Mouse (Mus musculus): Measurements from ENCODE around the gene Mxd1.

Mxd1 gene

DNA sequence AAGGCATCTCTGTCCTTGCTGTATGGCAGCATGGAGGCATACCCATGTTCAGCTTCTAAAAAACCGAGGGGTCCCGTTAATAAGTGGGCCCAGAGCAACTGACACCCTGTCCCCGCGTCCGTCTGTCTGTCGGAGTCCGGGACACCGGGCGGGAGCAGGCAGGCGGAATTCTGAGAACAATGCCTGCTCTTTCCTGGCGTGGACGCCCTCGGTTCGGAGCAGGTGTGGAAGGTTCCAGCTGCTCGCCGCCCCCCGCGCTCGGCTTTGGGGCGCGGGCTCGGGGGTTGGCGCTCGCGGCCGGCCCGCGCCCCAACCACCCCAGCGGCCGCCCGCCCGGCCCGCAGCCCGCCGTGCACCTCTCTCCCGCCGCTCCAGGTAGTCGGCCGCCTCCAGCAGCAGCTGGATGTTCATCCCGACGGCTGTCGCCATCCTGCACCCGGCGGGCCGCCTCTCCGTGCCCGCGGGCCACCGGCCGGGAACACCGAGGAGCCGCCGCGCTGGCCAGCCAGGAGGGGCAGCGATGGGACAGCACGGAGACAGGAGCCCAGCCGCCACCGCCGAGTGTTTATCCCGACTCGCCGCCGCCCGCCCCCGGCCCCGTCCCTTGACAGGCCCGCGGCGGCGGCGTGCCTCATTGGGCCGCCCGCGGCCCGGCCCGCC lies at the start of gene Mxd1:
Gene Mxd1 (minus strand): TSS at position 582 of the 660 bp plus-strand sequence.
- DNase-seq (ENCODE audit: low read depth, low spot score): peak; percentile 20

DNA sequence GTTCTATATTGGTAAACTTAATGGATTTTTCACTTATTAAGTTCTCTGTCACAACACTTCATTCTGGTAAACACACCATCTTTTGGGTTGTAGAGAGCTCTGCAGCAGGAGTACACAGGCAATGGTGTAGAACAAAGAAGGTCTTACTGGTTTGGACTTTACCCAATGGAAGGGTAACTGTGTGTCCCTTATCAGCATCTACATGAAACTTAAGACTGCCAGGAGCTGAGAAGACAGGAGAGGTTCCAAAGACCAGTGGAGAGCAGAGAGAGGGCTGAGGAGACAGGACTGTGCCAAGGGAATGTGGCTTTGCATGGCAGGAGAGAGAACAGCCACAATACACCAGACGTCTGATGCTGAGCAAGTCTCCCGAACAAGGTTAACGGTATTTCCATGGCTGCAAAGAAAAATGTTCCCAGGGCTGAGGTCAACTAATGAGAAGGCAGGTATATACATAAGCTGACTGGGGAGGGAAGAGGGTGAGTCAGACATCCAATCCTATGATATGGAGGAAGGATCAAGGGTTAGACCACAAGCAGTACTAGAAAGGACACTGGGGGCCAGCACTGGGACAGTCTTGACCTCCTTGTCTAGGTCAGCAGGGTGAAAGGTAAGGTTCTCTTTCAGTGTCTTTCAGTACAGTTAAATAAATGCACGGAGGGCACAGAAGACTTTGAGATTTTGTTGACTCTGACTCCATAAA lies 39.3 kb upstream of the Mxd1 start:
- DNase-seq (ENCODE audit: low read depth, low spot score): no peak

DNA sequence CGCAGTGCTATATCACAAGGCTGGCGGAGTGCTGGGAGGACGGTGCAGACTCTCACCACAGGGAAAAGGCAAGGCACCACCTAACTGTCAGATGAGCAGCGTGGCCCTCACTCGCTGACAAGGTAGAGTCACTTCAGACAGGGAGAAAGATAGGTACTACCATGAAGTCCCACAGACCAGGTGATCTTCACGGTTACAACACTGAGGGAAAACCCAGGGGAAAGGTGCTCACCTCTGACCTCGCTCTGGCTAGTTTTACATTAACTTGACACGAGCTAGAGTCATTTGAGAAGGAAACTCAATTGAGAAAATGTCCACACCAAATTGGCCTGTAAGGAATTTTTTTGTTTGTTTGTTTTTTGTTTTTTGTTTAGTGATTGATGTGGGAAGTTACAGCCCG lies 33.6 kb upstream of the Mxd1 start:
- no peak for DNase-seq (ENCODE audit: low read depth, low spot score)

DNA sequence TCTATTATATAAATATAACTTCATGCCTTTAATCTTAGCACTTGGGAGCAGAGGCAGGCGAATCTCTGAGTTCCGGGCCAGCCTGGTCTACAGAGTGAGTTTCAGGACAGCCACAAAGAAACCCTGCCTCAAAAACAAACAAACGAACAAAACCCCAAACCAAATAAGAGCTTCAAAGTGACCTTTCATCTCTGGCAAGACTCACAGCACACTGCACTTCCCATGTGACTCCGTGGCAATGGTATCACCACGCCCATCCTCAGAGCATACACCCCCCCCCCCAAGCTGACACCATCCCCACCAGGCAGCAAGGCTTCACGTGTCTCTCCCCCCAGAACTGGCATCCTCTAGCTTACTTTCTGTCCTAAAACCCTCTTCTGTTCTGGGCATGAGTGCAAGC lies 28.9 kb upstream of the Mxd1 start:
- DNase-seq (ENCODE audit: low read depth, low spot score): no peak

DNA sequence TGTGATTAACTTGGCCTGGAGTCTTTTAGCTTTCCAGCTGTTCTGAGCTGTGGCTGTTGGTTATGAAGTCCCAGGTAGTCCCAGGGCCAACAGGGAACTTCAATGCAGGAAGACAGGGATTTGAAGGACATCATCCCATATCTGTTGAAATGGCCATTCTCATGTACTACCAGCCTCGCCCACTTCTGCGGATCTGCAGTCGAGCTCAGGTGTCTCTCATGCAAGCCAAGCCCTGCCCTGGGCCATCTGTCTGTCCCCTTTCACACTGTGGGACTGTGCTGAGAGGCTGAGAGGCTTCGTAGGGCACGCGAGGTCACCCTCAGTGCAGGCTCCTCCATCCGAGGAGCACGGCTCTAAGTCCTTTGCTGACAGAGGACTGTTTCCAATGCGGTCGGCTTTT lies 27.3 kb upstream of the Mxd1 start:
- DNase-seq (ENCODE audit: low read depth, low spot score): no peak

DNA sequence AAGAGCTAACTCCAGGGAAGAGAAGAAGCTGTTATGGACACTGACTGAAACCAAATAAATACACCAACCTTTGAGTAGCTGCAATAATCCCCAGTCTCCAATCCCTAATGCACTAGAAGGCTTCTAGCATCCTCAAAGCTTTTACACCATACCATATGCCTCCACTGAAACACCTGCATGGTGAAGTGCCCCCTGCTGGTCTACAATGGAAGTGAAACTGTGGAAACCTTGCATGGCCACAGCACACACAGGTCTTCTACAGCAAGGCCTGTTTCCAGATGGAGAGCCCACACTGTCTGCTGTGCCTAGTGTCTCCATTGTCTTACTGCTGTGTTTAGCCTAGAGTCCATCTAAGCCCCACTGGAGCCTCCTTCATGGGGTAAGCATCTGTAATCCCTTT lies 25.5 kb upstream of the Mxd1 start:
- peak; percentile 84 for DNase-seq (ENCODE audit: low read depth, low spot score)

DNA sequence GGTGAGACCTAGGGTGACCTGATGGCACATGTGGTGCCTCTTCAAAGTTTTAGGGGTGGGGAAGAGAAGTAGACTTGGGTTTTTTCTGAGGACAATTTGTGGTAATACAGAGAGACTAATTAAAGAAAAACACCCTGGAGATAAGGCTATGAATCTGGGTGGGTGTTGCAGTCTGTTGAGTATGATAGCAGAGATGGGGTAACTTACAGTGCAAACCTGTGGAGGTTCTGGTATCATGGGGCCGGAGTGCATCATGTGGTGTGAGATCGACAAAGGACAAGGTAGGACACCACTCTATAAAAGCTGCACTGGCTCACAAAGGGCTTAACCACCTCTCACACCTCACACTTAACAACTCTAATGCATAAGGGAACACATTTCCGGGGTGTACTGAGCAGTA lies 20.7 kb upstream of the Mxd1 start:
- DNase-seq (ENCODE audit: low read depth, low spot score): no peak

DNA sequence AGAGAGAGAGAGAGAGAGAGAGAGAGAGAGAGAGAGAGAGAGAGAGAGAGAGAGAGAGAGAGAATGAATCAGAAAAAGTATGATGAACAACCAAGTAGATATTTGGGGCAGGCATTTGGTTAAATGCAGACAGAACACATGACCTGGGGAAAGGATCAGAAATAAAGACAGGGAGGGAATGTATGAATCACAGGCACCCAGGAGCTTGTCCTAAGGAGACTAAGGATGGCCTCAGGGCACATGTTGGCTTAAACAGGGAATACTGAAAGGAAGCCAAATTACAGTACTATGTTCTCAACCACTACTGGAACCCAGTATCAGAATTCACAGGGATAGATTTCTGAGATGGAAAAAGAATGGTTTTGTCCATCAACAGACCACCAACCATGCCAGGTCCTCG lies 18.0 kb upstream of the Mxd1 start:
- no peak for DNase-seq (ENCODE audit: low read depth, low spot score)

DNA sequence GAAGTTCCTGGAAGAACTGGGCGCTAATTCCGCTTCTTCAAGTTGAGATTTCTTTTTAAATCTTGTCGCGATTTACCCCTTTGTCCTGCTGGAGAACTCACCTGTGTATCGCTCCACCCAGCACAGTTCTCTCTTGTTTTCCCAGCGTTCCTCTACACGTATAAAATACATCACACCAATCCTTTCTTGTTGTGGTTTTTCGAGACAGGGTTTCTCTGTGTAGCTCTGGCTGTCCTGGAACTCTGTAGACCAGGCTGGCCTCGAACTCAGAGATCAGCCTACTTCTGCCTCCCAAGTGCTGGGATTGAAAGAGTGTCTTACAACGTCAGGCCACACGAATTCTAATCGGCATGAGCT lies 15.7 kb upstream of the Mxd1 start:
- DNase-seq (ENCODE audit: low read depth, low spot score): no peak

DNA sequence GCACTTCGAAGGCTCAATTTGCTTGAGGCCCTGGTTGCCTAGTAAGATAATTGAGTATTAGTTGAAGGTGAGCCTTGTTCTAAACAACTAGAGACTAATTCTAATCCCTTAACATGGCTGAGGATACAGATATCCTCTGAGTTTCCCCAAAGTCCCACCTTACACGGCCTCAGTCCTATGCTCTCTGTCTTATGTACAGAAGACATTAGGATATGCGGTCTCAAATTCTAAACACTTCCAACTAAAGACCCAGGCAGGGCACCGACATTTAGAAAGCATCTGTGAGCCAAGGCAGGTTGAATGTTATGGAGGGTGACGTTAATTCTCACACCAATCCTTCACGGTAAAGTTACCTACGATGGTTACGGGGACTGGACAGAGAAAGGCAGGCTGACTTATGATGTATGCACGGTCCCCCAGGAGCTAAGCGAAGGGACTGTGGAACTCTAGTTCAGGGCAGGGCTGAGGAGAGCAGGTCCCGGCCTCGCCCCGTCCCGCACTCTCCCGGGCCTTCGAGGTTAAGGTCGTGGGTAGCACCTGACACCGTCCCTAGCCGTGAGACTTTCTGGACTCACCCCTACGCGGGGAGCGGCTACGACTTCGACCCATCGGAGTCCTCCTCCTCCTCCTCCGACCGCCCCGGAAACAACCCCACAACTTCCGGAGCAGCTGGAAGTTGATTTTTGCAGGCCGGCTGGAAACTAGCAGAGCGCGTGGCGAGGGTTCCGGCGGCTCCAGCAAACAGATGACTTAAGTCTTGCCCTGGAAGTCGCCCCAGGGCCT lies 15.1 kb upstream of the Mxd1 start, which contains the start of gene Snrnp27:
Gene Snrnp27 (minus strand): TSS at position 651 of the 783 bp plus-strand sequence.
- DNase-seq (ENCODE audit: low read depth, low spot score): peak; percentile 98

DNA sequence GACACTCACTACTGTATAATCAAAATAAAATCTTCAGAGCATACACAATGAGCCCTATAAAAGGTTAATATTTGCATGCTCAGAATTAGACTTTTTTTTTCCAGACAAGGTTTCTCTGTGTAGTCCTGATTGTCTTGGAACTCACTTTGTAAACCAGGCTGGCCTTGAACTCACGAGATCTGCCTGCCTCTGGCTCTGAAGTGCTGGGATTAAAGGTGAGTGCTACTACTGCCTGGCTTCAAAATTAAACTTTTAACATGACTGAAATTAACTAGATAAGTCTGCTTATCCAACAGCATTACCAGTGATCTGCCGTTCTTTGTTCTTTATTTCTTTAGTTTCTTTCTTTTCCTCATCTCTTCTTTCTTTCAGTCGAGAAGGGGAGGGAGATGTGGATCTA lies 12.3 kb upstream of the Mxd1 start:
- no peak for DNase-seq (ENCODE audit: low read depth, low spot score)

DNA sequence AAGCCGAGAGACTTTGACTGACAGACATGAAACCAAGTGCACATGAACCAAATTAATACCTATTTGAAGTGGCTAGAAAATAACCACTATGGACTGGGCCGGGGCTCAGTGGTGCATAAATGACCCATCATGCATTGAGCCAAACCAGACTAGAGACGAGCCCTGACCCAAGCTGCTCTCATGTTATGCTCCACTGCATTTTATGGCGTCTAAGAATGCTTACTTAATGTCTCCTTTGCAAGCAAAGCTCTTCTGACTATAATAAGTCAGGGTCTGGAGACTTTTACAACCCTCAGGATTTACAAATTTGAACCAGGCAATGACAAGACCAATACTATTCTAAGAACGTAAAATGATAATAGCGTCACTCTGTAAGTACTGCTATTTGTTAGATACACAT lies 9.4 kb upstream of the Mxd1 start:
- no peak for DNase-seq (ENCODE audit: low read depth, low spot score)

DNA sequence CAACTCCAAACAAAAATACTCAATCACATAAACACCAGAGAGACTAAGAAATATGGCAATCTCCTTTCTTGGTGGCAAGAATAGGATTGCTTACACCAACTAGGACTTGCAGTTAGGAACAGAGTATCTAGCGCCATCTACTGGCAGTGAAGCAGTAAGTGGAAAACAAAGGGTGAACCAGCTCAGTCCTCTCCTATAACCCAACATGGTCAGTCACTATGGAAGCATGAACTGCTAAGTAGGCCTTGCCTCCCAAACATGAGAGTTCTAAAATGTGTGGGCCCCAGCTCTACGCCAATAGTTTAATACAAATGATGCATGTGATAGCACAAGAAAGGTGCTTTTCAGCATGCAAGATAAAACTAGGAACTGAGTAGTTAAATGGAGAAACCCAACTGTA lies 1.9 kb upstream of the Mxd1 start:
- peak; percentile 86 for DNase-seq (ENCODE audit: low read depth, low spot score)

DNA sequence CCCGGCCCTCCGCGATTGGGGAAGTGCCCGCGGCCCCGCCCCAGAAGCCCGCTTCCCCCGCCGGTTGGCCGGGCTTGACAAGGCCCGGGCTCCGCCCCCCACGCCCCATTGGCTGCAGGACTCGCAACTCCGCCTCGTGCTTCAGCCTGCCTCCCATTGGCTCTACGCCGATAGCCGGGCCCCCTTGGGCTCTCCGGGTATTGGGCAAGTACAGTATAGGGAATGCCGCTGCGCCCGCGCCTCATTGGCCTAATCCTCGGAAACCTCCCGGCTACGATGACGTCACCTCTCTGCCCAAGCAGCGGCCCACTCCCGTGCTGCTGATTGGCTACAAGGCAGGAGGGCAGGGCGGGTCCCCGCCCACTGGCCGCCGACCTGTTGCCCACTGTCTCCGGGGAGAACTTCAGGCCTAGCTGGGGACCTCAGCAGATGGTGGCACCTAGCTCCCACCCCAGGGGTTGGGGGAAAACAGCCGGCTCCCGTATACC lies 323 bp upstream of the Mxd1 start:
- peak; percentile 100 for DNase-seq (ENCODE audit: low read depth, low spot score)

DNA sequence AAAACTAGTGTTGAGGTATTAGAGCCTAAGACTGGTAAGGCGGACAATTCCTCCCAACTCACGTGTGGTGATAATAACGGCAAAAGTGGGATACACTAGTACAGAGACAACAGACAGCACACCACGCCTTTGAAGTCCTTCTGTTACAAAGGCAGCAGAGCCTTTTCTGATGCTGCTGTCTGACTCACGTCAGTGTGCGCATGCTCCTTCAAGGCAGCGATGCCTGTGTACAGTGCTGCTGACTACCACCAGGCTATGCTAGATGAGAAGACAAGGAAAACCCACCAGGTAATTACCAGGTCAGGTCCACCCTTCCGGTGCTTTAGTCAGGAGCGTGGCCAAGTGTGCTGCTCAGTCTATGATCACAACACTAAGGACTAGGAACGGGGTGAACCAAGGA lies 1.9 kb downstream of the Mxd1 start:
- DNase-seq (ENCODE audit: low read depth, low spot score): peak; percentile 45

DNA sequence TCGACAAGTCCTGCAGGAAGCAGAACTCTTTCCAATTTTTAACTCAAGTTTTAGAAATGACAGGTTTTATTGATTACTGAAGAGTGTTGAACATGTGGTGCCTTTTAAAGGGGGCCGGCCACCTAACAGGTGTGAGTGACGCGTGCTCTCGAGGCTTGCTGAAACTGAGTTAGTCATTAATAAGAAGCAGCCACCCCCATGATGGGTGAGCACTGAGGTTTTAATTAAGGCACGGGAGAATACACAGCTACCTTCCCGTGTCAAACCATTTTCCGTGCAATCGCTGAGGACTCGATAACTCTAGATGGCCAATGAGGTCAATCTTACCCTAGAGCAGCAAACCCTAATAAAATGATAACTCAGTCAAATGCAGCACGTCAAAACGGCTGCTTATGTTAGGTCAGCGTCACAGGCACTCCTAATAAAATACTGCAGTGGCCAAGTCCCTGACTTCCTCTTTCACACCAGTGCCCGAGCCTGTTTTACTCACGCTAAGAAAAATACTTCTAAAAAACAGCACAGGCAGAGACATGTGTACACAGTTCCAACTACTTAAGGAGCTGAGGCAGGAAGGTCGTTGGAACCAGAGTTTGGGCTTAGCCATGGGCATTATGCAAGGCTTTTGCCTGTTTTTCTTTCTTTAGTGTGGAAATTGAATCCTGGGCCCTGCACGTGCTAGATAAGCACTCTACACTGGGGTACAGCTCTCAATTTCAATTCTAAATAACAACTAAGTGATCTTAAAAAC lies 3.2 kb downstream of the Mxd1 start:
- DNase-seq (ENCODE audit: low read depth, low spot score): no peak

DNA sequence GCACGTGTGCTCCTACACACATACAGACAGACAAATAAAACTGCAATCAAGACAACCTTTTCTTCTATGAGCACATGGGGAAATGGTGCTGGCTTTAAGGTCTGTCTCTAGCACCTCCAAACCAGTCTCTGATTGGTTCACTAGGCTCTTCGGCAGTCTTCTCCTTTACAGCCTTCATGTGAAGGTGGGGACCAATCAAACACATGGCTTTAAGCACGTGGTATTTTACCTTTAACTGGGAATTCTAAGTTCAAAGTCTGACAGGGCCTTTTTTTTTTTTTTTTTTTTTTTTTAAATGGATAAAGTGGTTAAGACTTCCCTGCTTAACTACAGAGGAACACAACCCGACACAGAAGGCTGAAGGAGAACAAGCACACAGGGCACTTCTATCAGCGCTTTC lies 3.9 kb downstream of the Mxd1 start:
- no peak for DNase-seq (ENCODE audit: low read depth, low spot score)

DNA sequence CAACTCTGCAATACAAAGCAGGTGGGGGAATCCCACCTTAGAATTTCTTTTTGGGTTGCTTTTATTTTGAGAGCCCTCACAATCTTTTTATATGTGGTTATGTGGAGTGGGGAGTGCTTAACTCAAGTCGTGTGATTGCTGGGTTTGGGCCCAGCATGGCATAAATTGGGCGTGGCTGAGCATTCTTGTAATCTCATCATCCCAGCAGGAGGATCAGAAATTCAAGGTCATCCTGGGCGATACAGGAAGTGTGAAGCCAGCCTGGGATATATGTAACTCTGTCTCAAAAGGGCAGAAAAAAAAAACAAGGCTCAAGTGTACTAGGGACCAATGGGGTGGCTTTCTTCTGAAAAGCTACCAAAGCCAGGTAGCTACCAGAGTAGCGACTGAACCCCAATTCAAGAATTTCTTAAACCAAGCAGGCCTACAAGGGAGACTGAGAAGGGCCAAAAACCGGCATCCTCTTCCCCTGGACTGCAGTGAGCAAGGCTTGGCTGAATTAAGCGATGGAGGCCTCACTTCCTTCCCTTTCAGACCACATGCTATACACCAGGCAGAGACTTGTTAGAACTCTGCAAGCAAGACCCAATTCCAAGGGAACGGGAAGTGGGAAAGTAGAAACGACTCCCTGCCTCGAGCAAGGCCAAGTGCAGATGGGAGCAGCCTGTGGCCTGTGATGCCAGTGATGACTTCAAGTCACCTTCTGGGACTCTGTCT lies 8.6 kb downstream of the Mxd1 start:
- peak; percentile 57 for DNase-seq (ENCODE audit: low read depth, low spot score)

DNA sequence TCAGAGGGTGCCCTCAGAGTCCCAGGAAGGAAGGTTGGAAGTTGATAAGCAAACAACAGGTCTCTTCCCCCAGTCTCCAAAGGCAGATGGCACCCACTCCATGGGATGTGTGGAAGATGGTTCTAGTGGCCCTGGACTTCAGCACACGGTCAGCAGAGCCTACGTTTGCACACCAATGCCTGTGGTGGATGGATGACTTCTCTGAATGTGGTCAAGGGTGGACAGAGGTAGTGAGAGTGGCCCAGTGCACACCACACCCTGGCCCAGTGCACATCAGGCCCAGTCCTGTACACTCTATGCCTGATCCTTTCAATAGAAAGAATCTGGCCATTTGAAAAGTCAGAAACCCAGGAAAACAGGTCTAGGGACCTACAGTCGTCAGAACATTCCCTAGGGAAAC lies 10.5 kb downstream of the Mxd1 start:
- no peak for DNase-seq (ENCODE audit: low read depth, low spot score)

DNA sequence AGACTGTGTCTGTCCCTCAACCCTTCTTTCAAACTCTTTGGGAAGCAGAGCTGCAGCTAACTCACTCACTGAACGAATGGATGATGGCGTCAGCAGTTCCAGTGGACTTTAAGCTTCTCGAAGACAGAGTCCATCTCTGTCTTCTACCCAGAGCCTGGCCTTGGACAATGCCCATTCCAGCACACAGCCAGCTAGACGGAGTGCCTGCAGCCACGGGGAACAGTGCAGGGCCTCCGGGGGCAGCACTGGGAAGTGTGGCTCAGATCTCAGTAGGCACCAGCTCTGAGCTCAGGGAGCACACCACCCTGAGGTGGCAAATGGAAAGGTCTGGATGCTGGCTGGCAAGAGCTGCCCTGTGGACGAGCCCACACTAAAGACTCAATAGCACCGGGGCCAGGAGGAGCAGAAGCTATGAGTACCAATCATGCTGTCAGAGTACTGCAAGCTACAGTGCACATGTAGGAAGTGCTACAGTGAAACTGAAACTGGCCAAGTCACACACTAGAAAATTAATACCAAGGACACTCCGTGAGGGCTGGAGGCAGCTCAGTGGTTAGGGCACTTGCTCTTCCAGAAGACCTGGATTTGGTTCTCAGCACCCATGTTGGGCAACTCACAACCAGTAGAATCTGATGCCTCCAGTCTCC lies 14.6 kb downstream of the Mxd1 start:
- DNase-seq (ENCODE audit: low read depth, low spot score): no peak

DNA sequence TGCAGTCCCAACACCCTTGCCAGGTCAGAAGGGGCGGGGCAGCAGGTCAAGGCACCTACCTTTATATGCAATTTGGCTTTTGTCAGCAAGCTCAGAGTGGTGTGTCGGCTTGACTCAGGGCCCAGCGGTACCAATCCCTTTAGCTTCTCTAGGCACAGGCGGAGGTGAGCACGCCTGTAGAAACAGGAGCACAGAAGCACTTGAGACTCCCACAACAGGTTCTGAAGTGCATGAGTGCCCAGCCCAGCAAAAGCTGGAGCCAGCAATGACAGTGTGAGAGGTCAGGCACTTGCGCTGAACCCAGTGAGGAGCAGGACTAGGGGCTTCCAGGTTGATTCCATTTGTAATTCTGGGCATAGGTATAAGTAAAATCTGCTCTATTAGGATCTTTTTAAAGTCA lies 15.9 kb downstream of the Mxd1 start:
- DNase-seq (ENCODE audit: low read depth, low spot score): no peak

Data from ZHBTc4 (cell line).